Mouse (Mus musculus) left cerebral cortex, adult 8-10 months (tissue): ENCODE measurements around the gene Erbb4. TPM values are rescaled to one million over a fixed set of nuclear protein-coding genes. Genes with fewer than 3 reads are reported as not detected.

ENCODE experiments used
- DNase-seq, 2 experiments: peaks; one replicate each; pipeline ENCODE4 v3.0.0; 2022; ENCODE audit warnings: low spot score in 2 of 2
- total RNA-seq, 4 experiments: library from RNA; stranded (reverse); gene quantifications; 2 replicates each; pipeline ENCODE4 v1.2.4; 2022

Gene Erbb4
- total RNA-seq, 4 experiments from 2014 or later: 50.5 to 68.5 (median 57.1) TPM

- no peak for DNase-seq
Measured at GRCm38 (mm10) chr1:68570924-68571323, 536.9 kb downstream of the Erbb4 start.

- no peak for DNase-seq
Measured at GRCm38 (mm10) chr1:68542942-68543341, 564.9 kb downstream of the Erbb4 start.

GRCm38 (mm10) chr1:68517820-68518219 lies 590.0 kb downstream of the Erbb4 start:
- no peak for DNase-seq

- DNase-seq: no peak
Measured at GRCm38 (mm10) chr1:68503873-68504272, 604.0 kb downstream of the Erbb4 start.

GRCm38 (mm10) chr1:68501561-68501960 lies 606.3 kb downstream of the Erbb4 start:
- no peak for DNase-seq

- no peak for DNase-seq
Measured at GRCm38 (mm10) chr1:68466390-68466960, 641.4 kb downstream of the Erbb4 start.

- no peak for DNase-seq
Measured at GRCm38 (mm10) chr1:68451274-68451673, 656.6 kb downstream of the Erbb4 start.

GRCm38 (mm10) chr1:68424336-68424983 lies 683.4 kb downstream of the Erbb4 start:
- DNase-seq: no peak

GRCm38 (mm10) chr1:68401204-68401603 lies 706.7 kb downstream of the Erbb4 start:
- DNase-seq: no peak

- no peak for DNase-seq
Measured at GRCm38 (mm10) chr1:68371531-68371930, 736.3 kb downstream of the Erbb4 start.

GRCm38 (mm10) chr1:68333714-68334113 lies 774.1 kb downstream of the Erbb4 start:
- no peak for DNase-seq

- DNase-seq: no peak
Measured at GRCm38 (mm10) chr1:68305813-68306212, 802.0 kb downstream of the Erbb4 start.

- no peak for DNase-seq
Measured at GRCm38 (mm10) chr1:68284443-68284842, 823.4 kb downstream of the Erbb4 start.

GRCm38 (mm10) chr1:68275819-68276218 lies 832.0 kb downstream of the Erbb4 start:
- DNase-seq: no peak

GRCm38 (mm10) chr1:68178580-68178979 lies 929.3 kb downstream of the Erbb4 start:
- DNase-seq: no peak

- DNase-seq: no peak
Measured at GRCm38 (mm10) chr1:68155253-68155652, 952.6 kb downstream of the Erbb4 start.

GRCm38 (mm10) chr1:68150572-68150971 lies 957.3 kb downstream of the Erbb4 start:
- DNase-seq: no peak

GRCm38 (mm10) chr1:68142562-68143350 lies 965.1 kb downstream of the Erbb4 start:
- DNase-seq: no peak

- DNase-seq: no peak
Measured at GRCm38 (mm10) chr1:68134943-68135342, 972.9 kb downstream of the Erbb4 start.

- no peak for DNase-seq
Measured at GRCm38 (mm10) chr1:68134450-68134849, 973.4 kb downstream of the Erbb4 start.

GRCm38 (mm10) chr1:68123541-68123940 lies 984.3 kb downstream of the Erbb4 start:
- DNase-seq: no peak

- DNase-seq: no peak
Measured at GRCm38 (mm10) chr1:68120364-68120763, 987.5 kb downstream of the Erbb4 start.

- no peak for DNase-seq
Measured at GRCm38 (mm10) chr1:68115721-68116120, 992.1 kb downstream of the Erbb4 start.
